Mouse (Mus musculus) lung, embryonic 15.5 days (tissue): ENCODE data around the gene Akr1d1. TPM values are rescaled to one million over a fixed set of nuclear protein-coding genes. Genes with fewer than 3 reads are reported as not detected.

ENCODE experiments used
- ATAC-seq: fragments of 200-750 bp; cut with Nextera tagmentation; 2 replicates; pipeline ENCODE4 v1.8.0; 2017; ENCODE audit warnings: moderate number of reproducible peaks, borderline replicate concordance; ENCODE audit not compliant: low FRiP score, low TSS enrichment; ENCODE audit errors: extremely low read depth
- H3K27ac ChIP-seq: fragments of 300-500 bp; sonication (generic); 2 replicates; pipeline ENCODE4 v1.5.1; 2015; ENCODE audit warnings: moderate library complexity, mild to moderate bottlenecking, inconsistent platforms
- H3K27me3 ChIP-seq: fragments of 300-500 bp; sonication (generic); 2 replicates; pipeline ENCODE4 v1.6.1; 2015; ENCODE audit warnings: inconsistent platforms
- H3K36me3 ChIP-seq: fragments of 300-500 bp; sonication (generic); 2 replicates; pipeline ENCODE4 v1.6.1; 2015; ENCODE audit warnings: inconsistent platforms
- H3K4me1 ChIP-seq: fragments of 300-500 bp; sonication (generic); 2 replicates; pipeline ENCODE4 v1.6.1; 2015; ENCODE audit warnings: inconsistent platforms
- H3K4me2 ChIP-seq: fragments of 300-500 bp; sonication (generic); 2 replicates; pipeline ENCODE4 v1.6.1; 2015; ENCODE audit warnings: inconsistent platforms, mild to moderate bottlenecking, moderate library complexity
- H3K4me3 ChIP-seq: fragments of 300-500 bp; sonication (generic); 2 replicates; pipeline ENCODE4 v1.5.1; 2015; ENCODE audit warnings: mild to moderate bottlenecking, inconsistent platforms
- H3K9ac ChIP-seq: fragments of 300-500 bp; sonication (generic); 2 replicates; pipeline ENCODE4 v1.6.1; 2015; ENCODE audit warnings: inconsistent platforms
- H3K9me3 ChIP-seq: fragments of 300-500 bp; sonication (generic); 2 replicates; pipeline ENCODE4 v1.6.1; 2016; ENCODE audit warnings: inconsistent platforms
- WGBS: fragments of 180-500 bp; shearing (Covaris S2); methylation state at CpG from one replicate; pipeline ENCODE4 v1.1.7; 2015; 5-methylcytosine and 5-hydroxymethylcytosine counted together
- polyA plus RNA-seq: library from polyadenylated mRNA; unstranded; fragments of >200 nt; fragmentation: Nextera tagmentation; extraction: Ambion mirVana; gene quantifications from 2 replicates; pipeline ENCODE4 v1.2.1, GENCODE M21; 2015

Akr1d1 gene
- polyA plus RNA-seq, 1 experiment from 2014 or later, result not detected

DNA sequence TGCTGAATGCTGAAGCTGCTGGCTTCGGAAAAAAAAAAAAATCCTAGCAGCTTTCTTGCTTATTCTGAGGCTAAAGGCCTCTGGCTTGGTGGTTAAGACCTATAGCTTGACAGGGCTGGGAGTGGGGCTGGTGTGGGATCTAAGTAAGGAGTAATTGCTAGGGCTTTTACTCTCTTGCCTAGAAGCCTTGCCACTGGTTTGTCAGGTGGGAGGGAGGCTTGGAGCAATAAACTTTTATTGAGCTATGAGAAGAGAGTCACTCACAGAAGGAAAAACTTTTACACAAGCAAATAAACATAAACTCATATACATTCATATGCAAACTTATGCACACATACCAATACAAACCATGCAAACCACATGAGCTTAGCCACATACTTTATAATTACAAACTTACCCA lies 42.0 kb downstream of the Akr1d1 start:
- H3K9me3 ChIP-seq, result no peaks in the 10 kb centered on the region
- H3K9ac ChIP-seq, result no peak overlapping the region
- H3K4me1 ChIP-seq, result no peaks in the 10 kb centered on the region
- H3K36me3 ChIP-seq, result no peaks in the 10 kb centered on the region
- no peak for ATAC-seq
- 52% methylated on average over 1 of the region's 1 CpGs for WGBS
- H3K4me2 ChIP-seq, result no peak overlapping the region
- H3K4me3 ChIP-seq, result no peak overlapping the region
- no peak overlapping the region for H3K27ac ChIP-seq
- H3K27me3 ChIP-seq, result no peaks in the 10 kb centered on the region

DNA sequence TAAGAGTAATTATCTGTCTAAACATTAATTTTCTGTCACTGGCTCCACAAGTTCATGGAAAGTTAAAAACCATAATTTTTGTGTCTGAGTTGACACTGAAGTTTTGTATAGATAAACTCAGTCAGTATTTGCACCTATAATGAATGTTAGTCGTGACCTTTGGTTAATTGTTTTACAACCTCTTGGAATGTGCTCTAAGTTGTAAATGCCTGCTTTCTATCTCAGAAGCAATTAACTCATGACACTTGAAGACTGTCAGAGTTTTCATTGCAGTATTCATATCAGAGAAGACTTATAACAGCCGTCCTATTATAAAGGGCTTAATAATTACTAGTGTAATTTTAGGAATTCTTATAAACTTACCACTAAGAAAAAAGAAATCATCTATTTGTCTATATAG lies 43.0 kb downstream of the Akr1d1 start:
- no peak overlapping the region for H3K4me3 ChIP-seq

GRCm38 (mm10) chr6:37580476-37580875 lies 50.5 kb downstream of the Akr1d1 start:
- H3K27ac ChIP-seq, result no peak overlapping the region
- H3K9me3 ChIP-seq, result no peaks in the 10 kb centered on the region
- whole genome bisulfite sequencing, result 46% methylated on average over 5 of the region's 5 CpGs
- no peaks in the 10 kb centered on the region for H3K27me3 ChIP-seq
- H3K36me3 ChIP-seq, result no peaks in the 10 kb centered on the region
- no peak overlapping the region for H3K9ac ChIP-seq
- no peak overlapping the region for H3K4me2 ChIP-seq
- no peaks in the 10 kb centered on the region for H3K4me1 ChIP-seq
- ATAC-seq, result no peak
- H3K4me3 ChIP-seq, result no peak overlapping the region

More for the DNA sequence above, 43.0 kb downstream of the Akr1d1 start:
- H3K9me3 ChIP-seq, result no peaks in the 10 kb centered on the region
- H3K36me3 ChIP-seq, result no peaks in the 10 kb centered on the region
- H3K27ac ChIP-seq, result no peak overlapping the region
- H3K4me2 ChIP-seq, result no peak overlapping the region
- H3K4me1 ChIP-seq, result no peaks in the 10 kb centered on the region
- no peaks in the 10 kb centered on the region for H3K27me3 ChIP-seq
- 52% methylated on average over 2 of the region's 2 CpGs for WGBS
- no peak overlapping the region for H3K9ac ChIP-seq
- no peak for ATAC-seq

DNA sequence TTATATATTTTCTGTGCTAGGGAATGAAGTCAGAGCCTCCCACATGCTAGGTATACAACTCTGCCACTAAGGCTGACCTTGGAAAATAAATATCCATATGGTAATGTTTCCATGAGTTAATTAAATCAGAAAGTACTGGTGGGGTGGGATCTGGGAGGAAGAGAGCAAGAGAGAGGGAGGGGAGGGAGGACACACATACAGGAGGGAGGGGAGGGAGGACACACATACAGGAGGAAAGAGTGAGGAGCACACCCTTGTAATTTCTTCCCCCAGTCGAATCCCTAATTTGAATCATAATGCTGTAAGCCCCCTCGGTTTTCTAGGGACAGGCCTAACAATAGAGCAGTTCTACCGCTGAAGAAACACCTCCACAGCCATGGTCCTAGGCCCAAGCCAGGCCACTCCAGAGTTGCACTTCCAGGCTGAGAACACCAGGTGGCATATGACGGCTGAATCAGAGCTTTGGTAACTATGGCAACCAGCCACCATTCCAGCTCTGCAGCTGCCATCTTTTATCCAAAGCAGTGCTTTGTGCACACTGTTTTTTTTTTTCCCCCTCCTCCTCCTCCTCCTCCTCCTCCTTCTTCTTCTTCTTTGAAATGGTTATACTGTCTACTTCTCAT lies 59.5 kb downstream of the Akr1d1 start:
- H3K9me3 ChIP-seq, result no peaks in the 10 kb centered on the region
- H3K9ac ChIP-seq, result no peak overlapping the region
- WGBS, result 28% methylated on average over 4 of the region's 4 CpGs
- no peaks in the 10 kb centered on the region for H3K36me3 ChIP-seq
- no peaks in the 10 kb centered on the region for H3K27me3 ChIP-seq
- 0 out of 2 replicates have a peak, but pooled peaks cover 12% of the 10 kb centered on the region for H3K4me1 ChIP-seq
- no peak overlapping the region for H3K4me2 ChIP-seq
- ATAC-seq, result peak; percentile 42; the same call in 1 of the 2 replicates
- H3K27ac ChIP-seq, result no peak overlapping the region
- H3K4me3 ChIP-seq, result no peak overlapping the region

DNA sequence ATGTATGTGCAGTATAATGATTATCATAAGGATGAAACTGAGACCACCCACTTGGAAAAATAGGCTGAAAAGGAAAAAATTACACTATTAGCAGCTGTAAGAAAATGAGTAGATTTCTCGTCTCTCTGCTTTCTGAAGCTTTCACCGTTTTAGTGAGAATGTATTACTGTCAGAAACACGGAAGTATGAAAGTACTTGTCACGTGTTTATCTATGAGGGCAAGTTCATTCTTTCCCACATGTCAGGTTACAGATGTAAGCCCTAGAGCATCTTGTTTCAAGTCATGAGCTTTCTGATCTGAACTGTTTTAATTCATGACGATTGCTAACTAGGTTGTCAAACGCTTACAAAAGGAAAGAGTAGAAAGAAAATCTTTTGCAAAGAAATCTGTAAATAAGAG lies 60.8 kb downstream of the Akr1d1 start:
- Histone ChIP-seq H3K27me3 (no peaks in the 10 kb centered on the region), H3K4me3 (no peak overlapping the region), H3K27ac (no peak overlapping the region), H3K9ac (no peak overlapping the region), H3K4me1 (0 out of 2 replicates have a peak, but pooled peaks cover 12% of the 10 kb centered on the region), H3K4me2 (no peak overlapping the region), H3K36me3 (no peaks in the 10 kb centered on the region), H3K9me3 (no peaks in the 10 kb centered on the region)
- 65% methylated on average over 6 of the region's 6 CpGs for WGBS
- no peak for ATAC-seq

- Histone ChIP-seq H3K4me1 (0 out of 2 replicates have a peak, but pooled peaks cover 12% of the 10 kb centered on the region), H3K27me3 (no peaks in the 10 kb centered on the region), H3K27ac (no peak overlapping the region; the same call in 1 of the 2 replicates), H3K4me3 (no peak overlapping the region), H3K36me3 (no peaks in the 10 kb centered on the region), H3K4me2 (no peak overlapping the region), H3K9ac (no peak overlapping the region), H3K9me3 (no peaks in the 10 kb centered on the region)
- 59% methylated on average over 19 of the region's 19 CpGs for WGBS
- no peak for ATAC-seq
These were observed 62.4 kb downstream of the Akr1d1 start for GRCm38 (mm10) chr6:37592101-37593032.

- H3K27me3 ChIP-seq, result no peaks in the 10 kb centered on the region
- no peaks in the 10 kb centered on the region for H3K36me3 ChIP-seq
- H3K27ac ChIP-seq, result no peak overlapping the region
- no peaks in the 10 kb centered on the region for H3K9me3 ChIP-seq
- H3K4me3 ChIP-seq, result no peak overlapping the region
- no peak overlapping the region for H3K9ac ChIP-seq
- 0 out of 2 replicates have a peak, but pooled peaks cover 12% of the 10 kb centered on the region for H3K4me1 ChIP-seq
- no peak for ATAC-seq
- 67% methylated on average over 6 of the region's 6 CpGs for WGBS
- no peak overlapping the region for H3K4me2 ChIP-seq
These were observed 63.0 kb downstream of the Akr1d1 start for GRCm38 (mm10) chr6:37593033-37593374.

GRCm38 (mm10) chr6:37593551-37594089 lies 63.6 kb downstream of the Akr1d1 start:
- no peak for ATAC-seq
- Histone ChIP-seq H3K27ac (no peak overlapping the region), H3K4me3 (no peak overlapping the region), H3K9me3 (no peaks in the 10 kb centered on the region), H3K27me3 (no peaks in the 10 kb centered on the region), H3K4me1 (0 out of 2 replicates have a peak, but pooled peaks cover 12% of the 10 kb centered on the region), H3K36me3 (no peaks in the 10 kb centered on the region), H3K9ac (no peak overlapping the region), H3K4me2 (no peak overlapping the region)
- 18% methylated on average over 5 of the region's 5 CpGs for WGBS

DNA sequence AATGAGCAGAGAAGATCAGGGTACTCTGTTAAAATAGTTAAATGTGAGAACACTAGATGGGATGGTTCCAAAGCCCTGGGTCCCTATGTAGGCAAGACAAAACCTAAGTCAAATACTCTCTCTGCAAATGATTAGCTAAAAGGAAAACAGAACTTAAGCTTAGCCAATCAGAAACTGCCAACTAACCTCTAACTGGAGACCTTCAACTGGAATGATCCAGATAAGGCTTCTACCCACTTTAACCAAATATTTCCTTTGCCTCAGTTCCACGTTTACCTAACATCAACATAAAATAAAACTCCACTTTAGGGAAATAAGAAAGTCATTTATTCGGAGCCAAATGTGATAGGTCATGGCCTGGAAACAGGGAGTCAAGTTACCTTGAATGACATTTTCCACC lies 67.1 kb downstream of the Akr1d1 start:
- 29% methylated on average over 2 of the region's 2 CpGs for WGBS
- no peak for ATAC-seq
- Histone ChIP-seq H3K36me3 (no peaks in the 10 kb centered on the region), H3K4me3 (no peak overlapping the region), H3K4me2 (no peak overlapping the region), H3K9me3 (no peaks in the 10 kb centered on the region), H3K27ac (no peak overlapping the region), H3K4me1 (0 out of 2 replicates have a peak, but pooled peaks cover 10% of the 10 kb centered on the region), H3K27me3 (no peaks in the 10 kb centered on the region), H3K9ac (no peak overlapping the region)

DNA sequence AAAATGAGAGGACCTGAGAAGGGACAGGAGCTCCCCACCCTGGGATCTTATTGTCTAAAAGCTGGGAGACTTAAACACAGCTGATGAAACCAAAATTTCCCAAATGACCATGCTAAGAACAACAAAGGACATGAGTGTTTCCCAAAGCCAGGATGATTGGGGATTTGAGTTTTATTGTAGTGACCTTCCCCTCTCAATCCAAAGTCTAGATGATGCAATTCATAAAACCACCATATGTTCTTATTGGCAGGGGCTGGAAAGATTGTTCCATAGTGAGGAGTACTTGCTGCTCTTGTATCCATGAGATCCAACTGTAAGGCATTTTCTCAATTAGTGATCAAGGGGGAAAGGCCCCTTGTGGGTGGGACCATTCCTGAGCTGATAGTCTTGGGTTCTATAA lies 68.1 kb downstream of the Akr1d1 start:
- Histone ChIP-seq H3K4me3 (no peak overlapping the region), H3K9me3 (no peaks in the 10 kb centered on the region), H3K9ac (no peak overlapping the region), H3K36me3 (no peaks in the 10 kb centered on the region), H3K4me1 (0 out of 2 replicates have a peak, but pooled peaks cover 4% of the 10 kb centered on the region), H3K27ac (no peak overlapping the region), H3K27me3 (no peaks in the 10 kb centered on the region), H3K4me2 (no peak overlapping the region)
- ATAC-seq, result no peak

GRCm38 (mm10) chr6:37600976-37601498 lies 71.1 kb downstream of the Akr1d1 start:
- no peak overlapping the region for H3K9ac ChIP-seq
- H3K9me3 ChIP-seq, result no peaks in the 10 kb centered on the region
- WGBS, result 69% methylated on average over 7 of the region's 7 CpGs
- H3K36me3 ChIP-seq, result no peaks in the 10 kb centered on the region
- ATAC-seq, result no peak
- H3K4me1 ChIP-seq, result no peaks in the 10 kb centered on the region
- H3K27ac ChIP-seq, result no peak overlapping the region
- no peak overlapping the region for H3K4me2 ChIP-seq
- H3K4me3 ChIP-seq, result no peak overlapping the region
- no peaks in the 10 kb centered on the region for H3K27me3 ChIP-seq
